Mouse (Mus musculus): ENCODE results near the gene Tnfsf12.

DNA sequence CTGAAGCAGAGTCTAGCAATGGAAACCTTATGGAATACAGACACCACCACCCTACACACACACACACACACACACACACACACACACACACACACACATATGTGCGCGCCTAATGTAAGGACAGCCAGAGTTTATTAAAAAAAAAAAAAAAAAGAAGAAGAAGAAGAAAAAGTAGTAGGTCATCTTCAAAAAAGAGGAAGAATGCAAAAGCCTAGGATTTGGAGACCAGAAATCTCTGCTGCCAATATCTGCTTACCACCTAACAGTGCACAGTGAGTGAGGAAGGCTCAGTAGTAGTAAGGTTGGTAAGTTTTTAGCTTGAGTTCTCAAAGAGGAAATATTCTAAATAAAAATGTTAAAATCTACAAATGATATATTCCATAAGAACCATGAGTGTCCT lies 16.5 kb downstream of the Tnfsf12 start:
- TF ChIP-seq CTCF (IDR thresholded peaks at IDR 0.05; ENCODE audit: control insufficient read depth, insufficient read depth, insufficient replicate concordance, low read depth, low read length) (no peak), POLR2A (IDR thresholded peaks at IDR 0.05; ENCODE audit: control insufficient read depth, low read depth, low read length) (no peak)

Measured in testis, adult 2 months (tissue).